Mouse (Mus musculus) 416B (cell line): ENCODE data around the gene Bcl11b.

ENCODE experiments used
- DNase-seq: peaks from one replicate; pipeline ENCODE4 v3.0.0; 2011; ENCODE audit warnings: low read depth

Gene Bcl11b

DNA sequence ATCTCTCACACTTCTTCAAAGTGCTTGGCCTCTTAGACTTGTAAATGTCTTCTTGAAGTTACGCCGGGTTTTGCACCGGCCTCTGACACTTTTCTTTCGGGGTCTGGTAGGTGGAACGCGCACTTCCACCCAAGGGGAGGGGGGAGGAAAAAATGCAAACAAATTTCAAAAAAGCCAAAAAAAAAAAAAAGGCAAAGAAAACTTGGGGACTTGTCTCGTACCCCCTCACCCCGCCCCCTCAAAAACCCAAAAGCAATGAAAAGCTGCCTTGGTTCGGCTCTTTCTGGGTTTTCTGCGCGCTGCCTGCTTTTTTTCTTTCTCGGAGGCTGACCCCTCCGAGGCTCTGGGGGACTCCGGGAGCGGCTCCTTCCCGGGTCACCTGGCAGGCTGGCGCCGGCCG lies at the start of gene Bcl11b:
Gene Bcl11b (minus strand): TSS at position 120 of the 400 bp plus-strand sequence.
- no peak for DNase-seq

DNA sequence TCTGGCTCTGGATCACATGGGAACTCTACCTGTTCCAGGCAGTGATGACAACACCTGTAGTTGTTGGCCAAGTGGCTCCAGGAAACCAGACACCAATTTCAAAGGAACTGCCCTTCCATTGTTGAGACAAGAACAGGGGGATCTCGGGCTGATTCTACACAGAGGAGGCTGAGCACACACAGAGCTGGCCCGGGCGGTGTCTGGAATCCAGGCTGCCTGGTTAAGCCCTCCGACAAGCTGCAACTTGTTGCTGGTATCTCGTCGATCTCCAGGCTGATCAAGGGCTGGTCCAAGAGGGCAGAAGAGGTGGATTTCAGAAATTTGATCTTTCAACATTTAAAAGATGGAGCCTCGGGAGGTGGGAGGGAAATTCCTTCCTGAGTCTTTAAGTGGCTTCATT lies 47.6 kb upstream of the Bcl11b start:
- DNase-seq, result no peak

DNA sequence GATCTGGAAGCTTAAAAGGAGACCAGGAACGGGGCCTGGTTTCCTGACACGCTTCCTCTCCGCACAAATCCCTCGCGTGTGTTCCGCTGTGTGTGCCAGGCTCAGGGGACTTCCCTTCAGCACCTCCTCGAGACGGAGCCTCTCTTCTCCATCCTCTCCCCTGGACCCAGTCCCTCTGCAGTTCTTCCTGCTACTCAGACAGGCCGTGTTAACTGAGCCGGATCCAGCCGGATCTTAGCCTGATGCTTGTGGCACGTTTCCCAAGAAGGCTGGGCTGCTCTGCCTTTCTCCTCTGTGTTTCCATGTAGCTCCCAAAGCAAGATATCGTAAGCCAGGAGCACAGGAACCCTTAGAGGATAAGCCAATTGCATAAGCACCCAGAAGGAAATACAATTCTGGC lies 46.2 kb upstream of the Bcl11b start:
- no peak for DNase-seq

DNA sequence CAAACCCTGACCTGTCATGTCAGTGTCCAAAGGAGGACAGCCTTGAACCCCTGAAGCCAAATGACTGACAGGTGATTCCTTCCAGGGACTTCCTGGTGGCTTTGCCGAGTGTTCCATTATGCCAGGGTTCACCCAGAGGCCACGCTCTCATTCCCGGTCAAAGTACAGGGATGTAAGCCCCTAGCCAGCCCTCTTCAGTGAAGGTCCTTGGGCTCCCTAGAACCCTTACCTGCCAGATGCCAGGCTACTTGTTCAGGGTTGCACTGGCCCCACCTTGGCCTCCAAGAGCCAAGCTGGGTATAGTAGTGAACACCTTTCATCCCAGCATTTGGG lies 38.8 kb upstream of the Bcl11b start:
- no peak for DNase-seq

DNA sequence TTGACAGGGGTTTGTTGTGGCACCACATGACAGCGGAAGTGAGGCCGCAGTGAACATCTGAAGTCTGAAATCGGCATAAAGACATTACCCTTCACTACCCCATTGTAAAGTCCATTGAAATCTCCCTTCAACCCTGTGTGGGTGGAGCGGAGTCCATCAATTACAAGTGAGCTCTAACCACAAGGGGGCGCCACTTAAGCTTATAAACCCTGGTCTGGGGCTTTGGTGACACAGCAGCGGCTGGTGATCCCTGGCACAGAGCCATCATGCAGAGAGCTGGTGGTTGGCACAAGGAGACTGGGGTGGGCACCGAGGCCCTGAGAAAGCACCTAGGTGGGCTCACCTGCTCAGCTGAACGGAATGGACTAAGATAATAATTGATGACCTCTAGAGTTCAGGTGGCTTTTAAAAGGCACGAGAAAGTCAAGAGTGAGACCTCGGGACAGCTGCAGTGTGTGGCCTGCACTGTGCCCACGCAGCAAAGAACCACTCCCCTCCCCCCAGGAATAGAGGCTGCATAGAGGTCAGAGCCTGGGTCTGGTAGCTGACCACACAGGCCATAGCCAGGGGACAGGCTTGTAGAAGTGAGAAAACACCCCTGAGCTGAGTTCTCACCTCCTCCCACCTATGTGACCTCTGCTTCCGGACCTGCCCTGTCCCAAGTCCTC lies 38.3 kb upstream of the Bcl11b start:
- peak; percentile 1 for DNase-seq

DNA sequence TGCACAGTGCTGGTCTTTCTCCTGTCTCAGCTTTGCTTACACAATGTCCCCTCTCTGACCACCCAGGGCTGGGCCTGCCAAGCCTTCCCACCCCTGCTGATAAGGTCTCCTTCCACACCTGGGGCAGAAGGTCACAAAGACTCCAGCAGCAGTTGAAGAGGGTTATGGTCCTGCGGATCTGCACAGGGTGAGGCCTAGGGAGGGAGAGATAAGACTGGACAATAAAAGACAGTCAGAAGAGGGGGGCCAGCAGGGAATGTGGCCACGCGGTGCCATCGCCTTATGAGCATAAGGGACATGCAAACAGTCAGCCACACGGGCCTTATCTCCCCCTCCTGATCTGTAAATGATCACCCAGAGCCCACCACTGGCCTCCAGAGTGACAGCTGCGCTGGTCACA lies 34.0 kb upstream of the Bcl11b start:
- DNase-seq, result no peak

DNA sequence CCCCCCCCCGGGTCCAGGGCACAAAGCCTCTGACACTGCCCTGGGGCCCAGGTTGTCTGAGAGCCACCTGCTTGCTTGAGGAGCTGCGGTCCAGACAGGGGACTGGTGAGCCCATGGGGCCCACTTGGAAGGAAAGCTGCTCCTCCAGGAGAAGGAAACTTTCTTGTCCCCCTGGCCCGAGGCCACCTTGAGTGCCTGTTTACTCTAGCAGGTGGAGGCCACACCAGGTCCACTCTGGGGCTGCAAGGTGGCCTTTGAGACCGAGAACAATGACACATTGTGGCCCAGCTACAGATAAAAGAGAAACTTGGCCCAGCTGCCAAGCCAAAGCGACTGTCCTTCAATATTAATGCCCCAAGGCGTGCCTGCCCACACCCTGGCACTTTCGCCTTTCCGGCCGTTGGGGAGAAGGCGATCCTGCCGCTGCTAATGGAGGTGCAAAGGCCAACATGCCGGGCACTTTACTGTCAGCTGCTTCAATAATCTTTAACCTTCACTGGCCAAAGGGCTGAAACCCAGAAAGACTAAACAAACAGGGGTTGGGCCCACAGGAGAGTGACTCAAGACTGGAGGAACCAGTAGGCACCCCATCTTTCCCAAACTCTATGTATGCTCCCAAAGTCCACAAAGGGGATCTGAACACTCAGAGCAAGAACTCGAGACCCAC lies 32.1 kb upstream of the Bcl11b start:
- DNase-seq, result no peak

DNA sequence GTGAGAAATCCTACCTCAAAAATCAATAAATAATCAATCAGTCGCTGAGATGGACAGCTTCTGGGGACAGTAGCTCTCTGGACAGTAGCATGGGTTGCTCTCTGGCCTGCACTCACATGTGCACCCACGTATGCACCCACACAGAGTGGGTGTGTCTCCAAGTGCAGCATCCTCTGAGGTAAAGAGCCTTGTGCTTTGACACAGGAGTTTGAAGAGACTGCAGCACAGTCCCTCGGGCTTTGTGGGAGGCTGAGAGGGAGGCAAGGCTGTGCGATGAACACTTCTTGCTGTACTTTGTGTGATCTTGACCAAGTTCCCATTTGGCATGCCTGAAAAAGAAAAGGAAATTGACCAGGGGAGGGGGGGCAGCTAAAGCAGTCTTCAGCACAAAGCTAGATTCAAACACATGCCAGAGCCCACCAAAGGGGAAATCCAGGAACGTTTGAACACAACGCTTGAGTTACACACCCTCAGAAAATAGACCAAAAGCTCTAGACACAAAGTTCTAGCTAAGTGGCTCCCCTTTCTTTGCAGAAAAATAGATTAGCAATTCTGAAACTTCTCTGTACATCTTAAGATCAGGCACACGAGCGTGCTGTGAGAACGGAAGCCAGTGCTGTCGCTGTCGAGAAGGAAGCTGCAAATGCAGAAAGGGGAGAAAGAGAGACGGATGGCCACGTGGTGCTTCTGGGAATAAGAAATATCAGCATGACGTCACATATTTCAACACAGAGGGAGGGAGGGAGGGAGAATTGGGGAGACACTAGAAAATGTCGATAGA lies 19.6 kb upstream of the Bcl11b start:
- DNase-seq, result no peak

DNA sequence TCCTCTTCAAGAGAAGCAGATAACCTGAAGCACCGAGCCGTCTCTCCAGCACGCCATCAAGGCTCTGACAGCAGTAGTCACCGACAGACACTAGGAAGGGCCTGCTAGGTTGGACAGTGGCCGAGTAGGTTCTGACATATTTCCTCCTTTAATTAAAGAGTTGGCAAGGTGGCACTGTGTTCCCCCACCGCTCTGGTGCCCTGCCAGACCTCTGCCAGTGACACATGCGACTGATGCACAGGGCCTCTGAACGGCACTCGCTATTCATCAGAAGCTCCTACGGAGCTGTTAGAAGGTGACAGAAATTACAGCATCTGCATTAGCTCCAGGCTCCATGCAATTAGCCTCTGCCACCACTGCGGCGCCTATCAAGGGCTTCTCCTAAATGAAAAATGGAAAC lies 8.6 kb upstream of the Bcl11b start:
- no peak for DNase-seq

DNA sequence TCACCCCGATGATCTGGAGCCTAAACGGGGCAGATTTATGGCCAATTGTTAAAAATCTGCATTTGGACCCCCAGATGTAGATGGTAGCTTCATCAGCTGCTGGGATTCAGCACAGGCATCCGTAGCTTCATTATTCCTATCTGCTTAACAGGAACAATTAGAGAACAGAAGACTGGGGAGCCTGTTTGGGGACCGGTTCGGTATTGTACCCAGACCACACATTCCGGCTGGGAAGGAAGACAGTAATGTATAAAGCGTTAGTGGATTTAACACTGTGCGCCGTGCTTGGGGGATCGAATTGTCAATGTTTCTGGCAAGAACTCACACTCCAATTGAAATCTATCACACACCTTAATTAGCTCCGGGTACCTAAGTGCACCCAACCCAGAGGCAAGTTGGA lies 6.9 kb upstream of the Bcl11b start:
- DNase-seq, result no peak

DNA sequence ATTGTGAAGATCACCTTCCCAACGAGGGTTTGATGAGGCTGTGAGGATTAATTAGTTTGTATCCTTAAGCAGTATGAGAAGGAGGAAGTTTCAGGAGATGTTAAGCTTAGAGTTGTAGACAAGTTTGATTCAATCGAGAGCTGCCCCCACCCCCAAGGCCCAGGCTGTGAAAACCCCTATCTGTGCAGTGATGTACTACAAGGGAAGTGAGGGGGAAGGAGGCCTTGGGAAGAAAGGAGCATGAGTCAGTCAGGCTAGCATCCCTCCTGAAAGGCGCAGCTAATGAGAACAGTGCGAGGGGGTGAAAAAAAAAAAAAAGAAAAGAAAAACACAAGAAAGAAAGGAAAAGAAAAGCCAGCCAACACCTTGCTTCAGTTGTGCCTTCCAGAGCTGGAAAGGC lies 5.8 kb upstream of the Bcl11b start:
- no peak for DNase-seq

DNA sequence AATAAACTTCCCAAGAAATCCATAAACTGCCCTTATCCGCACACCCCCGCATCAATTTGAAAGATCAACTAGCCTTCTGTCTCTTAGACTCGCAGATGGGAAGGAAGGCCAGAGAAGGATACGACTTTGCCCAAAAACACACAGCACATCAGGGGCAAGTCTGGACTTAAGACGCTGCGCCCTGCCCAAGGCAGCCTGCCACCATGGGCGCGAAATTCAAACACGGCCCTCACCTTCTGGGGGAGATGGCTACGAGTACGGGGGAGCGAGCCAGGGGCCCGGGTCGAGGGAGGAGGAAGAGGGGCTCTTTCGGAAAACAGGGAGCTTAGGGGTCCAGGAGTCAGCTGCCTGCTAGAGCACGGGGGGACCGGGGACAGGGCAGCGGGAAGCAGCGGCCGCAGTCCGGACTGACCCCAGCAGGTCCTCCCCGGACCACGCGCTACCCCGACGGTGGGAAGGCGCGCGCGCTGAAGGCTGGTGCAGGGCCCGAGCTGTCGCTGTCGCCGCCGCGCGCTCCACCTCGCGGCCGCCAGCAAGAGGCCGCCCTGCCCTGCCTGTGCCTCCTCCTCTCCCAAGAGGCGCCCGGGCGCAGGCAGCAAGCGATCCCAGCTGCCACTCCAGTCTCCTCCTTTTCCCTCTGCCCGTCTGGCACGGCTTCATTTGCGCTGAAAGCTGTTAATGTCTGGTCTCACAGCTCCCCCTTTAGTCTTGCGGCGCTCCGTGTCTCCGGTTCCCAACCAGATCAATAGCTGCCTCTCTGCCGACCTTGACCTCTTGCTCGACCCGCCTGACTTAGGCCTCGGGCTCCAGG lies 2.6 kb upstream of the Bcl11b start:
- no peak for DNase-seq

DNA sequence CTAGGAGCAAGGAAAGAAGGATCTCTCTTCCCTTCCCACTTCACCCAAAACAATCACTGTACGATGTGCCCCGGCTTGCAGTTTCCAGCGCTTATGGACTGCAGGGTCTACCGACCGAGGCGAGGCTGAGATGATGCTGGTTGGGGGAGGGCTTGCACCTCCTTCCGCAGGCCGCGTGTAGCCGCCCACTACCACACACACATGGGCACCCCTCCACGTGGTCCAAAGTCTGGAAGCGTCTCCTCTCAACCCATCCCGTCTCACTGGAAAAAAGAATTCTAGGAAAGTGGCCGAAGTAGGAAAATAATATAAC lies 2.0 kb upstream of the Bcl11b start:
- no peak for DNase-seq

DNA sequence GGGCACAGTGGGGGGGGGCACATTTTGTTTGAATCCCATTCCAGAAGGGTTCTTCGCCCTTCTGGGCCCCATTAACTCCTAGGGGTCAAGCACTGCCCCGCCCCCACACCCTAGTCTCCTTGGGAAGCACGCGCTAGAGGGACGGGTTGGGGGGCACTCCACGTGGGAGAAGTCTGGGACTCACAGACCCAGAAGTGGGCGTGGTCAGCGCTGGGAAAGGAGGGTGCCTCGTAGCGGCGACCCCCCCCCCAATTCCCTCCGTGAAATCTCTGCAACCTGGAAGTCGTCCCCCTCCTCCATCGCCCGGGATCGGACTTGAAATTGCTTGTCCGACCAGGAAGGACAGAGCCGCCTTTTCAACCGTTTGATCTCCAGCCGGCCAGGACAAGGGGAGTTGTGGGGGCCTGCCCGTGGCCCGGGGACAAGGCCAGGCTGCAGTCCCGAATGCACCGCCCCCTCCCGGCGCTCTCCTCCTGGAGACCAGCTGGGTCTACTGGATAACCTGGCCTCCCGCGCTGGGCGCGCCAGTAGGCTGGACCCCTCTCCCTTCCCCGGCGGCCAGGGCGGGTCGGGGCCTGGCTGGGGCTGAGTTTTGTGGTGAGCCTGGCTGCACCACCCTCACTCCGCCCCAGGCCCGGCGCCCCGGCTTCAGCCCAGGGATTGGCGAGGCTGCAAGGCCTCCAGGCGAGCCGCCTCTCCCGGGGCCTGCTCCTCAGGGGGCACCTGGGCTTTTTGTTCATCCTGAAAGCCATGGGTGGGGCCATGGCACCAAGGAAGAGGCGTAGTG lies 1.5 kb upstream of the Bcl11b start:
- DNase-seq, result no peak

DNA sequence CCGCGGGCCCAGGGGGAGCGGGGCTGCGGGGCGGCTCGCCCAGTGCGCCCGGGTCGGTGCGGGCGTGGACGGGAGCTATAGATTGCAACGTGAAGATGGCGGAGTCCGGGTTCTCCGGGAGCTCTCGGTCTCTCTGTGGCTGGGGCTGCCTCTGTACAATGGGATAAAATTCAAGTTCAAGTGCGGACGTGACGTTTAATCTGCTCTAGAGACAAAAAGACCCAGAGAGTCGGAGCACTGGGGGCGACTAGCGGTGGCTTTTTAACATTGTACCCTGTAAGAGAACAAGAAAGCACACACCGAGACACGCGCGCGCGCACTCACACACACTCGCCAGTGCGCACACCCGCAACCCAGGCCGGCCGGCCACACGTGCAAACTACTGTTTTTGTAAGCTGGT lies 526 bp upstream of the Bcl11b start:
- no peak for DNase-seq

DNA sequence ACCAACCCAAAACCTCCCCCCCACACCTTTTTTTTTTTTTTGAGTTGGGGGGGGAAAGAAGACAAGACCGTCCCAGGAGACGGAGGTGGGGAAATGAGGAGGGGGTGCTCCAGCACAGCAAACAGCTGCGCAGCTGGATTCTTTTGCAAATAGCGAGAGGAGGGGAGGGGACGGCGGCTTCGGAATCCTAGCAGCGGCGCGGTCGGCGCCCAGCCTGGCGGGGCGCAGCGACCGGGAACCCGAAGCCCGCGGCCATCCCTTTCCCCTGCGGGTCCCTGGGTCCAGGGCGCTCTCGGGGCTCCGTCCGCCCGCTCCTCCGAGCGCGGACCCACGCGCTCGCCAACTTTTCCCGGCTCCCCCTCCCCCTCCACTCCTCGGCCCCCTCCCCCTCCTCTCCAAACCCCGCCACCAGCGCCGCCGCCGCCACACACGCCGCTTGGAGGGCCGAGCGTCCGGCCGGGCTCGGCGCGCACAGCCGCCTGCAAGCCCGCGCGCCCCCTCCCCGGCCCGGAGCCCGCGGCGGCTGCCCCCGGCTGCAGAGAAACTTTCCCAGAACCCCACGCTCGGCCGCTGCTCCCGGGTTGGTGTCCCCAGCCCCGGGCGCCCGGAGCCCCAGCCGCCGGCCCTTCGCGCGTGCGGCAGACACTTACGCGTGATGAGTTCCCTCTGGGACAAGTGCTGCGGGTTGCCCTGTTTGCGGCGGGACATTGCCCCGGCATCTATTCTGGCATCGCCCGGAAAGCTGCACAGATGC lies 789 bp downstream of the Bcl11b start:
- DNase-seq, result no peak

DNA sequence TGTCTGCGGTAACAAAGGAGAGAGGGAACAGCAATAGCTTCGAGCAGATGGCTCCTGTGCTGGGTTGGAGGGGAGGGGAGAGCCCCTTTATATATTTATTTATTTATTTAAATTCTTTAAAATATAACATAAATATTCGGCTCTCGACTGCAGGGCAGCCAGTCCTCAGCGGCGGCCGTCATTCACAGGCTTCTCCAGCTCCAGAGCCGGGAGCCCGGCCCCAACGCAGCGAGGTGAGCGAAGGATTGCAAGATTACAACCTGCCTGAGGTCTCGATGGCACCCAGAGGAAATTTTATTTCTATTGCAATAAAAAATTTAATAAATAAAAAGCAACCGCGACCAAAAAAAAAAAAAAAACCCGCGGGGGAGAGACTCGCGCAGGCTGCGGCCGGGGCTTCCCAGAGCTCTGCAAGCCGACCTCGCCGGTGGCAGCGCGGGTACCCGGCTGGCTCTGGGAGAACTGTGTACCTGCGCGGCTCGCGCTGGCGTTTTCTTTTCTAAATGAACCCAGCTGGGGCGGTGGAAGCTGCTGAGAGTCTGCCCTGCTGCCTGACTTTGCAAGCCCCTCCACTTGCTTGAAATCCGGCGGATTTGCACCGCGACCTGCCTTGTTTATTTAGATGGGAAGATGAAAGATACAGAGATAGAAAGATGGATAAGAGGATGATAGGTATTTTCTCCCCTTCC lies 1.6 kb downstream of the Bcl11b start:
- DNase-seq, result no peak

DNA sequence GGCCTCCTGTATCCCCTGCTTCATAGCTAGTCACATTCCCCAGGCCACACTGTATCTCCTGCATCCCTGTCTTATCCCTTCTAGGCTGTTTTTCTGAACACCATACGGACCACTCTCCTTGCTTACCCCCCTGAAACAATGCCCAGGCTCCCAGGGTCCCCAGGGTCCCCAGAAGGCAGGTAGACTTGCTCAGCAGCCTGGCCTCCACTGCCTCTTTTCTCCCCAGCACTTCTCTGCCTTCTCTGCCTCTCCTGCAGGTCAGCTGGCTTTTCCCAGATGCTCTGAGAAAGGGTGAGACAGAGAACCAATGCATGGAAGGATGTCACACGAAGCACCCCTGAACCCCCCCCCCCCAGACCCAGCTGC lies 2.7 kb downstream of the Bcl11b start:
- DNase-seq, result no peak

DNA sequence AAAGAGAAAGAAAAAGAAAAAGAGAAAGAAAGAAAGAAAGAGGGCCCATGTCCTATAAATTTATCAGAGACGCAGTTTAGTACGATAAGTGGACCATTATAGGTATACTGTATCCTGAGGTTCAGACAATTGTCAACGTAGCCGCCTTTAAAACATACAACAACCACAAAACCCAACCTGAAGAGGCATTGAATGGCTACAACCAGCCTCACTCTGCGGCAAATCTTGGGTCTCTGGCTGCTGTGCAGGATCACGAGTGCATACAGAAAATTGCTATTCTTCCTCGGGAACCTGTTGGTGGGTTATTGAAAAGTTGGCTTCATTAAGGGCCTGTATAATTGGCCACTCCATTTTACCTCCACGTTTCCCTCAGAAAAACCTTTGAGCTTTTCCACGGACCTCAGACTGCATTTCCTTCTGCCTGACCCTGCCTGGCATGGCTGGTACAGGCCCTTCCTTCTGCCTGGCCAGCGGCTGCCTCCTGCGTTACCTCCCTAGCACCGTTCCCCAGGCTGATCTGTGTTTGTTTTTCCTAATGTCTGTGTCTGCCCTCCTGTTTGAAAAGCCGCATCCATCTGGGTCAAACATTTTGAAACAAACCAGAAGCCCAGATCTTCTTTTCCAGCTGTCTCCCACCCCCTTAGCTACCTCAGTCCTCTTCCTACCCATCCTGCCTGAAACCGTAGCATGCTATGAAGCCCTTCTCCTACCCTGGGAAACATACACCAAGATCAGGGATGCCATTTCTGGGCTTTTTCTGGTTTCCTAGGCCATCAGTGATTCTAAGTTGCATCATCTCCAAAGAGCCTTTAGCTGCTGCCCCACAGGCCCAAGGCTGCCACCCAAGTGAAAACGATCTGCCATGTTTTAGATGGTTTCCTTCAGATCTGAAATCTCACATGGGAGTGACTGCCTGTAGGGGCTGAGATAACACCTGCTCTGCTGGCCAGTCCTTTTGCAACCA lies 3.4 kb downstream of the Bcl11b start:
- DNase-seq, result no peak

DNA sequence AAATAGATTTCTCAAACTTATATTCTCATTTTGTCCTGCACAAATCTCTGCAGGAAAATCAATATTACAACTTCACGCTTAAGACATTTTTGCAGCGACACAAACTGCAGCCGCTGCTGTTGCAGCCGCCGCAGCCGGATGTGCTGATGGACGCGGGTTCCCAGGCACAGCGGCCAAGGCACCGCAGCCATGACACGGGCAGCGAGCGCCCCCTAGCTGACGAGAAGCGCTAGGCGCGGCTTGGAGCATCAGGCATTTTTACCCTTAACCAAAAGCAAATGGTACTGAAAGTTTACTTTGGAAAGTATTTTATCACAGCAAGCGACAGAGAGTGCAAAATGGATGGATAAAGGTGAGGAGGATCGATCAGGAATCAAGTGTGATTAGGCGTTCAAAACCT lies 4.7 kb downstream of the Bcl11b start:
- DNase-seq, result no peak
